Mouse (Mus musculus): Measurements from ENCODE around the gene Cpeb4.

DNA sequence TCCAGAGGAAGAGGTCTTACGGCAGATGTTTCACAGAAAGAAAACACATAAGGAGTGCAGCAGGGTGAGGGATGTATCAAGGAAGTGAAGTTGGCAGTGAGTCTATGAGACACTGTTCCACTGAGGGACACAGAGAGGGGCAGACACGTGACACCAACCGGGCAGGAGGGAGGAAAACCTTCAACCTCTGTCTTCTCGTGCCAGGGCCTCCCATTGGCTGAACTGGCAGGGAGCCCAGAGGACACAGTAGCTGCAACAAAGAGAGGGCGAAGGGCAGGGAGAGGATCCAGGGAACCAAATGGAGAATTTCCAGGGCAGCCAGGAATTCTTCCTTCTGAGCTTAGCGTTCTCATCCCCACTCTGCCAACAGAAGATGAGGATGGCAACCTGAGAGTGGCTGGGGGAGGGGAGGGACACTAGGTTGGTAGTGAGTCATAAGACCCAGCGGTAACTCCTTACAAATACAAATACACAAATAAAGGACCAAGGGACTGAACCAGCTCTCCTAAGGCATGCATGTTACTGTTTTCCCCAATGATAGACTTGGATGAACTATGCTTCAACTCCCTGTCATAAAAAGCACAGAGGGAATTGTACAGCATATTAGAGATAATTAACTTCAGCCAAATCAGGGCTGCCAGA, 33.4 kb upstream of the Cpeb4 start:
- TF ChIP-seq POLR2A (IDR thresholded peaks at IDR 0.05; ENCODE audit: extremely low read depth, insufficient read depth, low read length) (no peak), CTCF (IDR thresholded peaks at IDR 0.05; ENCODE audit: low read depth, low read length) (no peak)
